In genomic region chr8:120234457-120234856, GRCm38 (mm10) we compare ENCODE assay signal across 10 mouse cellular contexts. TPM values are rescaled to one million over a fixed set of nuclear protein-coding genes. Genes with fewer than 3 reads are reported as not detected.
DNase-seq lines count a peak whose midpoint lies in the region; ATAC-seq lines count a peak whose summit lies in the region.
"Had no signal": no experiment of that assay in that cellular context is flagged by ENCODE, and none has a peak within 500 bp of the region (broad histone marks: within the 10 kb centered on the region; RNA-seq: fewer than 3 reads in every experiment).

No protein-coding gene starts in this region.

- 53% methylated on average over 12 of the region's 12 CpGs for WGBS in heart, embryonic 11.5 days (ENCODE audit: insufficient replicate concordance)
- WGBS in heart, embryonic 14.5 days: 51% methylated on average over 12 of the region's 12 CpGs
- WGBS in midbrain, embryonic 15.5 days: 57% methylated on average over 12 of the region's 12 CpGs

- H3K36me3 ChIP-seq in heart, embryonic 11.5 days (ENCODE audit: control insufficient read depth, insufficient read depth, low read length): peaks cover 5% of the 10 kb centered on the region
- H3K36me3 ChIP-seq in heart, embryonic 14.5 days (ENCODE audit: control insufficient read depth, insufficient read depth, low read length): no peaks in the 10 kb centered on the region
- H3K36me3 ChIP-seq in midbrain, embryonic 15.5 days (replicated peaks): no peaks in the 10 kb centered on the region
- H3K36me3 ChIP-seq: liver, embryonic 15.5 days had no signal

- no peaks in the 10 kb centered on the region for H3K9me3 ChIP-seq in heart, embryonic 11.5 days (replicated peaks; ENCODE audit: control insufficient read depth, low read length)
- H3K9me3 ChIP-seq in heart, embryonic 14.5 days (ENCODE audit: control insufficient read depth, low read length): no peaks in the 10 kb centered on the region
- no peaks in the 10 kb centered on the region for H3K9me3 ChIP-seq in midbrain, embryonic 15.5 days
- H3K9me3 ChIP-seq: liver, embryonic 15.5 days had no signal

- no peak overlapping the region for H3K27ac ChIP-seq in heart, embryonic 11.5 days (ENCODE audit: low read depth, low read length)
- H3K27ac ChIP-seq in heart, embryonic 14.5 days (replicated peaks in 1 of 2; ENCODE audit: control insufficient read depth in 1 of 2, insufficient read depth in 1 of 2, low read depth in 2 of 2, low read length in 2 of 2): no peak overlapping the region
- H3K27ac ChIP-seq in midbrain, embryonic 15.5 days: peak overlapping the region; percentile 2; the same call in 1 of the 2 replicates
- H3K27ac ChIP-seq: liver, embryonic 15.5 days had no signal

- no peak overlapping the region for H3K4me3 ChIP-seq in heart, embryonic 11.5 days (ENCODE audit: low read depth, low read length)
- no peak overlapping the region for H3K4me3 ChIP-seq in heart, embryonic 14.5 days (ENCODE audit: control insufficient read depth in 1 of 2, insufficient read depth in 1 of 2, low read depth in 1 of 2, low read length in 2 of 2)
- H3K4me3 ChIP-seq in midbrain, embryonic 15.5 days: no peak overlapping the region
- H3K4me3 ChIP-seq: liver, embryonic 15.5 days had no signal

- peaks cover 48% of the 10 kb centered on the region for H3K4me1 ChIP-seq in heart, embryonic 11.5 days (ENCODE audit: control insufficient read depth, insufficient read depth, low read length)
- H3K4me1 ChIP-seq in heart, embryonic 14.5 days (ENCODE audit: control insufficient read depth in 2 of 2, insufficient read depth in 2 of 2, low read length in 2 of 2): peaks cover 33 to 45% of the 10 kb centered on the region in 2 experiments
- peaks cover 54% of the 10 kb centered on the region for H3K4me1 ChIP-seq in midbrain, embryonic 15.5 days

- peak overlapping the region; percentile 43; the same call in 1 of the 2 replicates for H3K9ac ChIP-seq in heart, embryonic 11.5 days (ENCODE audit: low read depth, low read length)
- H3K9ac ChIP-seq in heart, embryonic 14.5 days (ENCODE audit: low read length): peak overlapping the region; percentile 31; the same call in 1 of the 2 replicates
- H3K9ac ChIP-seq in midbrain, embryonic 15.5 days: no peak overlapping the region
- H3K9ac ChIP-seq: liver, embryonic 15.5 days had no signal

- H3K4me2 ChIP-seq in heart, embryonic 11.5 days: no peak overlapping the region
- no peak overlapping the region for H3K4me2 ChIP-seq in heart, embryonic 14.5 days (ENCODE audit: low read length)
- H3K4me2 ChIP-seq in midbrain, embryonic 15.5 days: 0 out of 2 replicates have a peak overlapping the region, but pooled peaks have one; percentile 5
- H3K4me2 ChIP-seq: liver, embryonic 15.5 days had no signal

- ATAC-seq in heart, embryonic 11.5 days (replicated peaks; ENCODE audit: insufficient number of reproducible peaks, low FRiP score, low TSS enrichment): no peak
- ATAC-seq in heart, embryonic 14.5 days (ENCODE audit: insufficient number of reproducible peaks, insufficient read depth, low FRiP score, low read depth): no peak
- ATAC-seq in midbrain, embryonic 15.5 days (replicated peaks): no peak

- DNase-seq in heart, adult 9 months (ENCODE audit: low spot score in 2 of 2): no peak
- peak; percentile 59 for DNase-seq in retina, postnatal 1 day
- DNase-seq in retina, embryonic 14.5 days (ENCODE audit: low spot score): no peak
- no peak for DNase-seq in frontal cortex, postnatal 14 days (ENCODE audit: low spot score in 2 of 2)
- DNase-seq in cerebellum, postnatal 36 days: no peak
- DNase-seq: kidney, adult 2 months had no signal

- peaks cover 20% of the 10 kb centered on the region for H3K27me3 ChIP-seq in heart, embryonic 11.5 days (ENCODE audit: control insufficient read depth, insufficient read depth, low read length)
- H3K27me3 ChIP-seq in heart, embryonic 14.5 days (ENCODE audit: control insufficient read depth, insufficient read depth, low read length): peaks cover 13% of the 10 kb centered on the region
- H3K27me3 ChIP-seq in midbrain, embryonic 15.5 days (replicated peaks): peaks cover 3% of the 10 kb centered on the region; the same call in 1 of the 2 replicates

RNA-seq across cellular contexts. Expression of gene Gse1, which starts 6.2 kb away (rescaled TPM):
- 12.8 and 12.9 TPM in 2 replicates for polyA plus RNA-seq in heart, embryonic 11.5 days (2014; fragmentation: Nextera tagmentation; extraction: Ambion mirVana)
- 12.0 and 12.2 TPM in 2 replicates for polyA plus RNA-seq in heart, embryonic 14.5 days (2014; fragmentation: Nextera tagmentation; extraction: Ambion mirVana)
- 21.2 and 23.4 TPM in 2 replicates for polyA plus RNA-seq in midbrain, embryonic 15.5 days (2015; fragmentation: Nextera tagmentation; extraction: Ambion mirVana)

RNA-seq across cellular contexts. Expression of gene Fam92b, which starts 57.2 kb away (rescaled TPM):
- 0.41 TPM in 1 of 2 replicates, not detected in the other for polyA plus RNA-seq in heart, embryonic 11.5 days (2014; fragmentation: Nextera tagmentation; extraction: Ambion mirVana)
- not detected in 2 replicates for polyA plus RNA-seq in heart, embryonic 14.5 days (2014; fragmentation: Nextera tagmentation; extraction: Ambion mirVana)
- 2.1 and 2.2 TPM in 2 replicates for polyA plus RNA-seq in midbrain, embryonic 15.5 days (2015; fragmentation: Nextera tagmentation; extraction: Ambion mirVana)
- polyA plus RNA-seq: kidney, adult 2 months; liver, embryonic 15.5 days had no signal
